Mouse (Mus musculus) C2C12 (cell line): ENCODE measurements around the gene Cep131.

Source experiments
- CTCF ChIP-seq: IDR thresholded peaks from one replicate; pipeline ENCODE4 v1.5.1; 2011; ENCODE audit not compliant: control insufficient read depth, insufficient read depth, insufficient read length
- MAX ChIP-seq: IDR thresholded peaks from one replicate; pipeline ENCODE4 v1.6.1; 2011; ENCODE audit warnings: mild to moderate bottlenecking, control low read depth
- MYOD1 ChIP-seq: IDR thresholded peaks from one replicate; pipeline ENCODE4 v1.6.1; 2011; ENCODE audit warnings: low read depth; ENCODE audit not compliant: control insufficient read depth, insufficient read length

- TF ChIP-seq MAX (no peak), CTCF (no peak), MYOD1 (peak; percentile 26)
These were observed 12.2 kb upstream of the Cep131 start, which contains the start of the genes Tepsin and Ndufaf8 for GRCm38 (mm10) chr11:120098588-120099511.
